ENCODE assay signal across 17 mouse cellular contexts in the genomic region with DNA sequence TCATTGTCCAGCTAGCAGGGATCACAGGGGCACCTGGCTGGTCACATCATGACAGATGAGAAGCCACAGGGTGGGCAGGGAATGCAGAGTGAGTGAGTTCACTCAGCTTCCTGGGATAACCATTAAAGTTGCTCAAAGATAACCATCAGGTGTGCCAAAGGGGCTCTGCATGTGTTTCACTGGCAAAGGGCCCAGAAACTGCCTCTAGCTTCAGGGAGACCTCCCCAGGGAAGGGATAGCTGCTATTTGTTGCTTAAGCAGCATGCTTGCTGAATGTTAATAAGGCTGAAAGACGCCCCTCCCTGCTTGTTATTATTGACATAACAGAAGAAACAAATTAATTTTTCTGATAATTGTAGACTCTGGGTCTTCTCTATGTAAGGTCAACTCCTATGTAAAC. TPM values are rescaled to one million over a fixed set of nuclear protein-coding genes. Genes with fewer than 3 reads are reported as not detected.
DNase-seq lines count a peak whose midpoint lies in the region; ATAC-seq and TF ChIP-seq lines count a peak whose summit lies in the region.
"Had no signal": no experiment of that assay in that cellular context is flagged by ENCODE, and none has a peak within 500 bp of the region (broad histone marks: within the 10 kb centered on the region; RNA-seq: fewer than 3 reads in every experiment).

No protein-coding gene starts in this region.

- H3K4me3 ChIP-seq in hindbrain, embryonic 12.5 days = no peak overlapping the region
- H3K4me3 ChIP-seq in hindbrain, embryonic 11.5 days (ENCODE audit: low read depth, low read length) = no peak overlapping the region
- H3K4me3 ChIP-seq in midbrain, postnatal 0 days (ENCODE audit: low read depth, low read length) = no peak overlapping the region
- no peak overlapping the region for H3K4me3 ChIP-seq in midbrain, embryonic 11.5 days (ENCODE audit: low read depth, low read length)
- H3K4me3 ChIP-seq: kidney, embryonic 15.5 days; liver, embryonic 15.5 days; myocyte; neural tube, embryonic 15.5 days had no signal

- intact Hi-C loops in heart, postnatal 14 days (cut with DNase I) = no loop called here
- intact Hi-C loops in left cerebral cortex, postnatal 10 days (cut with DNase I) = no loop called here

- no peak overlapping the region for H3K27ac ChIP-seq in hindbrain, embryonic 12.5 days
- no peak overlapping the region for H3K27ac ChIP-seq in hindbrain, embryonic 11.5 days (ENCODE audit: low read depth, low read length)
- no peak overlapping the region for H3K27ac ChIP-seq in midbrain, postnatal 0 days (ENCODE audit: low read depth, low read length)
- H3K27ac ChIP-seq in midbrain, embryonic 11.5 days (ENCODE audit: low read depth, low read length) = no peak overlapping the region
- H3K27ac ChIP-seq: neural tube, embryonic 15.5 days; stomach, postnatal 0 days had no signal

- H3K27me3 ChIP-seq in hindbrain, embryonic 12.5 days = no peaks in the 10 kb centered on the region
- H3K27me3 ChIP-seq in hindbrain, embryonic 11.5 days (ENCODE audit: control insufficient read depth, insufficient read depth, low read length) = no peaks in the 10 kb centered on the region
- H3K27me3 ChIP-seq in midbrain, postnatal 0 days (ENCODE audit: insufficient read depth, low read length) = no peaks in the 10 kb centered on the region
- no peaks in the 10 kb centered on the region for H3K27me3 ChIP-seq in midbrain, embryonic 11.5 days (ENCODE audit: control insufficient read depth, insufficient read depth, low read length)
- H3K27me3 ChIP-seq: kidney, embryonic 15.5 days; liver, embryonic 15.5 days; neural tube, embryonic 15.5 days had no signal

- H3K9me3 ChIP-seq in hindbrain, embryonic 12.5 days (replicated peaks) = no peaks in the 10 kb centered on the region
- H3K9me3 ChIP-seq in hindbrain, embryonic 11.5 days (ENCODE audit: control insufficient read depth, low read length) = no peaks in the 10 kb centered on the region
- H3K9me3 ChIP-seq in midbrain, postnatal 0 days (ENCODE audit: low read length) = no peaks in the 10 kb centered on the region
- no peaks in the 10 kb centered on the region for H3K9me3 ChIP-seq in midbrain, embryonic 11.5 days (ENCODE audit: control insufficient read depth, low read length)
- H3K9me3 ChIP-seq: kidney, embryonic 15.5 days; liver, embryonic 15.5 days; neural tube, embryonic 15.5 days had no signal

- WGBS in hindbrain, embryonic 12.5 days = 57% methylated on average over 1 of the region's 1 CpGs
- WGBS in hindbrain, embryonic 11.5 days = 60% methylated on average over 1 of the region's 1 CpGs
- WGBS in midbrain, postnatal 0 days = 48% methylated on average over 1 of the region's 1 CpGs
- WGBS in midbrain, embryonic 11.5 days = 68% methylated on average over 1 of the region's 1 CpGs

- no peak for TF ChIP-seq CTCF in midbrain, postnatal 0 days (IDR thresholded peaks at IDR 0.05)

- peaks cover 20% of the 10 kb centered on the region for H3K36me3 ChIP-seq in hindbrain, embryonic 12.5 days
- H3K36me3 ChIP-seq in hindbrain, embryonic 11.5 days (ENCODE audit: control insufficient read depth, insufficient read depth, low read length) = no peaks in the 10 kb centered on the region
- peaks cover 3% of the 10 kb centered on the region; the same call in 1 of the 2 replicates for H3K36me3 ChIP-seq in midbrain, postnatal 0 days (ENCODE audit: insufficient read depth, low read length)
- 0 out of 2 replicates have a peak, but pooled peaks cover 2% of the 10 kb centered on the region for H3K36me3 ChIP-seq in midbrain, embryonic 11.5 days (ENCODE audit: control insufficient read depth, insufficient read depth, low read length)
- H3K36me3 ChIP-seq: liver, embryonic 15.5 days had no signal

- H3K4me2 ChIP-seq in hindbrain, embryonic 12.5 days (replicated peaks) = no peak overlapping the region
- H3K4me2 ChIP-seq in hindbrain, embryonic 11.5 days (replicated peaks; ENCODE audit: low read depth, low read length) = no peak overlapping the region
- no peak overlapping the region for H3K4me2 ChIP-seq in midbrain, postnatal 0 days (ENCODE audit: low read depth, low read length, poor library complexity, severe bottlenecking)
- H3K4me2 ChIP-seq in midbrain, embryonic 11.5 days = no peak overlapping the region
- H3K4me2 ChIP-seq: kidney, embryonic 15.5 days; liver, embryonic 15.5 days; neural tube, embryonic 15.5 days had no signal

- peaks cover 35% of the 10 kb centered on the region for H3K4me1 ChIP-seq in hindbrain, embryonic 12.5 days
- H3K4me1 ChIP-seq in hindbrain, embryonic 11.5 days (replicated peaks; ENCODE audit: control insufficient read depth, insufficient read depth, low read length) = peaks cover 10% of the 10 kb centered on the region
- peaks cover 9% of the 10 kb centered on the region; the same call in 1 of the 2 replicates for H3K4me1 ChIP-seq in midbrain, postnatal 0 days (ENCODE audit: insufficient read depth, low read length)
- H3K4me1 ChIP-seq in midbrain, embryonic 11.5 days (ENCODE audit: control insufficient read depth, insufficient read depth, low read length) = peaks cover 25% of the 10 kb centered on the region

- ATAC-seq in hindbrain, embryonic 12.5 days (ENCODE audit: low FRiP score) = no peak
- no peak for ATAC-seq in hindbrain, embryonic 11.5 days (ENCODE audit: low FRiP score)
- ATAC-seq in midbrain, postnatal 0 days (ENCODE audit: low FRiP score) = no peak
- no peak for ATAC-seq in midbrain, embryonic 11.5 days (ENCODE audit: low FRiP score)
- ATAC-seq: inflammation-experienced regulatory T-cells, adult 6 months had no signal

- 0 out of 2 replicates have a peak overlapping the region, but pooled peaks have one; percentile 15 for H3K9ac ChIP-seq in hindbrain, embryonic 12.5 days
- H3K9ac ChIP-seq in hindbrain, embryonic 11.5 days (ENCODE audit: low read depth, low read length) = no peak overlapping the region
- no peak overlapping the region for H3K9ac ChIP-seq in midbrain, postnatal 0 days (replicated peaks; ENCODE audit: low read length, poor library complexity, severe bottlenecking)
- no peak overlapping the region for H3K9ac ChIP-seq in midbrain, embryonic 11.5 days (ENCODE audit: low read length)
- H3K9ac ChIP-seq: kidney, embryonic 15.5 days; liver, embryonic 15.5 days; neural tube, embryonic 15.5 days had no signal

- peak; percentile 40 for DNase-seq in adrenal gland, postnatal 10 days
- DNase-seq in adrenal gland, adult 2 months = no peak
- no peak for DNase-seq in hindbrain, embryonic 11.5 days (ENCODE audit: low spot score)
- peak; percentile 52 for DNase-seq in midbrain, postnatal 0 days (ENCODE audit: low spot score)
- no peak for DNase-seq in midbrain, embryonic 11.5 days (ENCODE audit: low spot score, missing footprints)
- no peak for DNase-seq in heart, postnatal 14 days
- no peak for DNase-seq in left cerebral cortex, postnatal 10 days (ENCODE audit: extremely low spot score in 1 of 2, low spot score in 2 of 2)
- DNase-seq: gastrocnemius, postnatal 36 days; lung, postnatal 10 days; thymus, postnatal 36 days had no signal

RNA-seq across cellular contexts. Expression of a gene that starts 10.4 kb away (rescaled TPM):
- 10 to 100 TPM; 28.9 to 30.8 TPM for total RNA-seq in adrenal gland, postnatal 10 days (2021)
- 1 to 10 TPM; 7.4 to 9.5 TPM for total RNA-seq in adrenal gland, adult 2 months (2021)
- 17.1 and 22.1 TPM in 2 replicates for polyA plus RNA-seq in adrenal gland, adult 2 months (2012; rRNA removed)
- 108 and 109 TPM in 2 replicates for polyA plus RNA-seq in hindbrain, embryonic 12.5 days (2016; fragmentation: Nextera tagmentation; extraction: Ambion mirVana)
- 41.3 and 74.2 TPM in 2 replicates for polyA plus RNA-seq in hindbrain, embryonic 11.5 days (2014; fragmentation: Nextera tagmentation; extraction: Ambion mirVana)
- 22.7 and 31.8 TPM in 2 replicates for total RNA-seq in midbrain, postnatal 0 days (2014; rRNA removed)
- polyA plus RNA-seq in midbrain, postnatal 0 days (2015; fragmentation: Nextera tagmentation; extraction: Ambion mirVana) = 42.8 and 52.8 TPM in 2 replicates
- polyA plus RNA-seq in midbrain, embryonic 11.5 days (2014; fragmentation: Nextera tagmentation; extraction: Ambion mirVana) = 74.7 and 106 TPM in 2 replicates
- 1 to 10 TPM; 6.5 to 7.1 TPM for total RNA-seq in heart, postnatal 14 days (2021)
- total RNA-seq in left cerebral cortex, postnatal 10 days (2021) = 10 to 100 TPM; 70.6 to 73.5 TPM
- polyA plus RNA-seq: inflammation-experienced regulatory T-cells, adult 6 months had no signal

RNA-seq across cellular contexts. Expression of a gene that starts 53.2 kb away (rescaled TPM):
- total RNA-seq in adrenal gland, postnatal 10 days (2021) = 100 to 1,000 TPM; 249 to 262 TPM
- total RNA-seq in adrenal gland, adult 2 months (2021) = 100 to 1,000 TPM; 335 to 385 TPM
- polyA plus RNA-seq in adrenal gland, adult 2 months (2012; rRNA removed) = 90.7 and 123 TPM in 2 replicates
- polyA plus RNA-seq in hindbrain, embryonic 12.5 days (2016; fragmentation: Nextera tagmentation; extraction: Ambion mirVana) = 218 and 236 TPM in 2 replicates
- polyA plus RNA-seq in hindbrain, embryonic 11.5 days (2014; fragmentation: Nextera tagmentation; extraction: Ambion mirVana) = 273 and 288 TPM in 2 replicates
- total RNA-seq in midbrain, postnatal 0 days (2014; rRNA removed) = 87.5 and 103 TPM in 2 replicates
- 356 and 379 TPM in 2 replicates for polyA plus RNA-seq in midbrain, postnatal 0 days (2015; fragmentation: Nextera tagmentation; extraction: Ambion mirVana)
- 251 and 267 TPM in 2 replicates for polyA plus RNA-seq in midbrain, embryonic 11.5 days (2014; fragmentation: Nextera tagmentation; extraction: Ambion mirVana)
- total RNA-seq in heart, postnatal 14 days (2021) = 100 to 1,000 TPM; 265 to 272 TPM
- total RNA-seq in left cerebral cortex, postnatal 10 days (2021) = 100 to 1,000 TPM; 325 to 332 TPM

Comparison
In these comparisons a context has a peak if more than half of its experiments do, and no peak if none do; other contexts are left out.
1. DNase-seq: peak in adrenal gland, postnatal 10 days (single experiment) and midbrain, postnatal 0 days (single experiment); none in adrenal gland, adult 2 months (single experiment), hindbrain, embryonic 11.5 days (single experiment), midbrain, embryonic 11.5 days (single experiment), heart, postnatal 14 days (0 of 2) and left cerebral cortex, postnatal 10 days (0 of 2).